Mouse (Mus musculus) gastrocnemius, postnatal 10 days (tissue): ENCODE data around the gene Rufy2. TPM values are rescaled to one million over a fixed set of nuclear protein-coding genes. Genes with fewer than 3 reads are reported as not detected.
"Not testable (repeated sequence)": the region's sequence is repeated elsewhere in the genome, so short reads cannot be mapped to it uniquely, and the experiment has no call there.

ENCODE experiments used
- DNase-seq: peaks from one replicate; pipeline ENCODE4 v3.0.0; 2021; ENCODE audit warnings: mixed read lengths
- total RNA-seq, 2 experiments: library from RNA; stranded (reverse); gene quantifications; 2 replicates each; pipeline ENCODE4 v1.2.3; 2021

The Rufy2 gene
- total RNA-seq, 2 experiments from 2014 or later: 12.2 to 12.3 TPM

GRCm38 (mm10) chr10:63051267-63051666 lies 71.2 kb downstream of the Rufy2 start:
- DNase-seq: no peak

GRCm38 (mm10) chr10:63052011-63052410 lies 72.0 kb downstream of the Rufy2 start:
- DNase-seq: no peak

- DNase-seq: no peak
Observed at GRCm38 (mm10) chr10:63053007-63053406, 73.0 kb downstream of the Rufy2 start.

- DNase-seq: not testable (repeated sequence)
Observed at GRCm38 (mm10) chr10:63054071-63054470, 74.0 kb downstream of the Rufy2 start.

- no peak for DNase-seq
Observed at GRCm38 (mm10) chr10:63054586-63054985, 74.6 kb downstream of the Rufy2 start.

GRCm38 (mm10) chr10:63056966-63057750 lies 77.1 kb downstream of the Rufy2 start:
- no peak for DNase-seq

GRCm38 (mm10) chr10:63059862-63060261 lies 79.8 kb downstream of the Rufy2 start, which contains the start of gene Pbld1:
TSS of gene Pbld1 (plus strand) at chr10:63060162.
- DNase-seq: no peak

GRCm38 (mm10) chr10:63060406-63060805 lies 80.4 kb downstream of the Rufy2 start:
- DNase-seq: no peak

- DNase-seq: no peak
Observed at GRCm38 (mm10) chr10:63061266-63061665, 81.2 kb downstream of the Rufy2 start.

GRCm38 (mm10) chr10:63062696-63063095 lies 82.7 kb downstream of the Rufy2 start:
- DNase-seq: no peak

GRCm38 (mm10) chr10:63063365-63063764 lies 83.3 kb downstream of the Rufy2 start:
- DNase-seq: no peak

GRCm38 (mm10) chr10:63064516-63064915 lies 84.5 kb downstream of the Rufy2 start:
- DNase-seq: no peak

- DNase-seq: no peak
Observed at GRCm38 (mm10) chr10:63065561-63065960, 85.5 kb downstream of the Rufy2 start.

GRCm38 (mm10) chr10:63065988-63066387 lies 86.0 kb downstream of the Rufy2 start:
- peak; percentile 70 for DNase-seq

Other genes starting within 250 kb of the Rufy2 start
- 10 to 100 TPM; 38.6 to 52.3 TPM for gene Ccar1, start 187.9 kb upstream of the Rufy2 start, total RNA-seq
- 10 to 100 TPM; 15.3 to 26.2 TPM for gene Tet1, start 71.2 kb upstream of the Rufy2 start, total RNA-seq
- gene Slc25a16, start 59.6 kb upstream of the Rufy2 start, total RNA-seq: 10 to 100 TPM; 19.8 to 22.0 TPM
- gene Dna2, start 33.2 kb upstream of the Rufy2 start, total RNA-seq: 1 to 10 TPM; 1.9 to 3.4 TPM
- 10 to 100 TPM; 15.9 to 24.0 TPM for gene Hnrnph3, start 44.0 kb downstream of the Rufy2 start, total RNA-seq
- gene Pbld2, start 44.1 kb downstream of the Rufy2 start, total RNA-seq: 1 to 10 TPM; 1.2 to 1.6 TPM
- gene Pbld1, start 79.9 kb downstream of the Rufy2 start, total RNA-seq: under 1 TPM; 0.56 to 0.75 TPM
- gene Atoh7, start 119.4 kb downstream of the Rufy2 start, total RNA-seq: under 1 TPM; 0.14 to 0.32 TPM
- gene Mypn, start 223.7 kb downstream of the Rufy2 start, total RNA-seq: 100 to 1,000 TPM; 230 to 232 TPM